Mouse (Mus musculus) CH12.LX (cell line): ENCODE data around the gene Gpr146. TPM values are rescaled to one million over a fixed set of nuclear protein-coding genes. Genes with fewer than 3 reads are reported as not detected.

ENCODE experiments used
- DNase-seq: peaks from one replicate; pipeline ENCODE4 v3.0.0-alpha.2; 2013; ENCODE audit errors: extremely low read depth
- H3K27ac ChIP-seq: 2 replicates; pipeline ENCODE4 v1.5.1; 2012; ENCODE audit warnings: low read depth, mild to moderate bottlenecking, control low read depth, moderate library complexity; ENCODE audit not compliant: insufficient read depth
- H3K27me3 ChIP-seq: replicated peaks from 2 replicates; pipeline ENCODE3; 2012; ENCODE audit warnings: inconsistent platforms
- H3K36me3 ChIP-seq, 2 experiments: replicated peaks in 1 of 2; 2 replicates each; pipeline versions ENCODE3 to v1.6.1; 2012; ENCODE audit warnings: inconsistent platforms in 1 of 2, low read length in 1 of 2, mild to moderate bottlenecking in 1 of 2, mixed read lengths in 1 of 2, moderate library complexity in 1 of 2; ENCODE audit not compliant: control insufficient read depth in 1 of 2, insufficient read depth in 1 of 2
- H3K4me1 ChIP-seq, 2 experiments: 2 replicates each; pipeline ENCODE4 v1.6.1; 2012; ENCODE audit warnings: inconsistent platforms in 1 of 2, moderate library complexity in 1 of 2; ENCODE audit not compliant: insufficient read depth in 2 of 2, control insufficient read depth in 1 of 2
- H3K4me2 ChIP-seq: 2 replicates; pipeline ENCODE4 v1.6.1; 2012; ENCODE audit warnings: low read depth, mild to moderate bottlenecking, control low read depth; ENCODE audit not compliant: poor library complexity, insufficient read depth, severe bottlenecking
- H3K4me3 ChIP-seq, 3 experiments: fragments of 150-350 bp in 1 of 3; sonication (generic) in 1 of 3; replicated peaks in 1 of 3; 2 replicates each; pipeline versions ENCODE3 to v1.5.1; 2011 to 2012; ENCODE audit warnings: low read depth in 2 of 3, low read length in 2 of 3, mild to moderate bottlenecking in 2 of 3, moderate library complexity in 2 of 3, control low read depth in 1 of 3, improper control_type of control experiment in 1 of 3, inconsistent platforms in 1 of 3, mixed read lengths in 1 of 3; ENCODE audit not compliant: poor library complexity in 1 of 3
- H3K79me2 ChIP-seq: replicated peaks from 2 replicates; pipeline ENCODE4 v1.6.1; 2012; ENCODE audit warnings: mild to moderate bottlenecking, moderate library complexity; ENCODE audit not compliant: control insufficient read depth, poor library complexity, insufficient read depth, severe bottlenecking; ENCODE audit errors: extremely low read depth
- H3K9ac ChIP-seq: 2 replicates; pipeline ENCODE4 v1.6.1; 2012; ENCODE audit warnings: low read depth, mild to moderate bottlenecking, control low read depth, moderate library complexity; ENCODE audit not compliant: insufficient read depth
- H3K9me3 ChIP-seq: replicated peaks from 2 replicates; pipeline ENCODE3; 2012; ENCODE audit warnings: low read length, inconsistent platforms, mixed read lengths
- BHLHE40 ChIP-seq: IDR thresholded peaks from 2 replicates; pipeline ENCODE4 v1.6.1; 2011; ENCODE audit warnings: mild to moderate bottlenecking, low read depth, low read length, improper control_type of control experiment
- CHD1 ChIP-seq: IDR thresholded peaks from 2 replicates; pipeline ENCODE4 v1.6.1; 2012; ENCODE audit warnings: low read depth, low read length, improper control_type of control experiment, inconsistent platforms
- CHD2 ChIP-seq: IDR thresholded peaks from 2 replicates; pipeline ENCODE4 v1.6.1; 2011; ENCODE audit warnings: low read length, improper control_type of control experiment
- CTCF ChIP-seq, 2 experiments: IDR thresholded peaks in 1 of 2; conservative IDR thresholded peaks in 1 of 2; 2 replicates each; pipeline ENCODE4 v1.5.1; 2011 to 2012; ENCODE audit warnings: low read depth in 2 of 2, low read length in 2 of 2, improper control_type of control experiment in 1 of 2, inconsistent platforms in 1 of 2, mild to moderate bottlenecking in 1 of 2, moderate library complexity in 1 of 2
- E2F4 ChIP-seq: IDR thresholded peaks from 2 replicates; pipeline ENCODE4 v1.6.1; 2011; ENCODE audit warnings: low read depth, low read length, improper control_type of control experiment; ENCODE audit not compliant: insufficient replicate concordance
- ELF1 ChIP-seq: IDR thresholded peaks from 2 replicates; pipeline ENCODE4 v1.6.1; 2014; ENCODE audit warnings: low read depth, mild to moderate bottlenecking, inconsistent platforms, low read length, improper control_type of control experiment
- EP300 ChIP-seq: IDR thresholded peaks from 2 replicates; pipeline ENCODE4 v1.6.1; 2011; ENCODE audit warnings: low read length, improper control_type of control experiment
- ETS1 ChIP-seq: conservative IDR thresholded peaks from 2 replicates; pipeline ENCODE4 v1.6.1; 2012; ENCODE audit warnings: low read depth, mild to moderate bottlenecking, inconsistent platforms, low read length, improper control_type of control experiment, moderate library complexity
- GABPA ChIP-seq: IDR thresholded peaks from 2 replicates; pipeline ENCODE4 v1.6.1; 2012; ENCODE audit warnings: low read depth, low read length, improper control_type of control experiment, inconsistent platforms; ENCODE audit not compliant: insufficient replicate concordance
- HCFC1 ChIP-seq: IDR thresholded peaks from 2 replicates; pipeline ENCODE4 v1.6.1; 2012; ENCODE audit warnings: low read depth, mild to moderate bottlenecking, inconsistent platforms, low read length, improper control_type of control experiment
- IRF4 ChIP-seq: IDR thresholded peaks from 2 replicates; pipeline ENCODE4 v1.6.1; 2014; ENCODE audit warnings: low read depth, mild to moderate bottlenecking, inconsistent platforms, low read length, improper control_type of control experiment
- JUN ChIP-seq: IDR thresholded peaks from 2 replicates; pipeline ENCODE4 v1.6.1; 2011; ENCODE audit warnings: low read depth, mild to moderate bottlenecking, low read length, improper control_type of control experiment, moderate library complexity; ENCODE audit not compliant: insufficient read depth
- JUND ChIP-seq: conservative IDR thresholded peaks from 2 replicates; pipeline ENCODE4 v1.6.1; 2011; ENCODE audit warnings: low read depth, low read length, improper control_type of control experiment
- KAT2A ChIP-seq: IDR thresholded peaks from 2 replicates; pipeline ENCODE4 v1.6.1; 2012; ENCODE audit warnings: low read length, improper control_type of control experiment, inconsistent platforms; ENCODE audit not compliant: insufficient replicate concordance
- MAFK ChIP-seq: IDR thresholded peaks from 2 replicates; pipeline ENCODE4 v1.6.1; 2011; ENCODE audit warnings: low read length, improper control_type of control experiment; ENCODE audit not compliant: insufficient replicate concordance
- MAX ChIP-seq: IDR thresholded peaks from 2 replicates; pipeline ENCODE4 v1.6.1; 2011; ENCODE audit warnings: low read length, improper control_type of control experiment
- MAZ ChIP-seq: IDR thresholded peaks from 2 replicates; pipeline ENCODE4 v1.6.1; 2012; ENCODE audit warnings: low read depth, mild to moderate bottlenecking, inconsistent platforms, low read length, improper control_type of control experiment, moderate library complexity
- MEF2A ChIP-seq: IDR thresholded peaks from 2 replicates; pipeline ENCODE4 v1.6.1; 2014; ENCODE audit warnings: low read depth, mild to moderate bottlenecking, inconsistent platforms, low read length, improper control_type of control experiment, borderline replicate concordance
- MXI1 ChIP-seq: IDR thresholded peaks from 2 replicates; pipeline ENCODE4 v1.6.1; 2011; ENCODE audit warnings: mild to moderate bottlenecking, low read depth, low read length, improper control_type of control experiment
- MYC ChIP-seq: IDR thresholded peaks from 2 replicates; pipeline ENCODE4 v1.6.1; 2011; ENCODE audit warnings: low read depth, mild to moderate bottlenecking, improper control_type of control experiment, low read length
- NELFE ChIP-seq: IDR thresholded peaks from 2 replicates; pipeline ENCODE4 v1.6.1; 2011; ENCODE audit warnings: low read depth, low read length, improper control_type of control experiment
- NRF1 ChIP-seq: IDR thresholded peaks from 2 replicates; pipeline ENCODE4 v1.6.1; 2014; ENCODE audit warnings: low read depth, mild to moderate bottlenecking, inconsistent platforms, low read length, improper control_type of control experiment, moderate library complexity
- PAX5 ChIP-seq: IDR thresholded peaks from 2 replicates; pipeline ENCODE4 v1.6.1; 2012; ENCODE audit warnings: low read length, inconsistent platforms, mixed read lengths
- POLR2A ChIP-seq: IDR thresholded peaks from 2 replicates; pipeline ENCODE4 v1.6.1; 2011; ENCODE audit warnings: low read depth, mild to moderate bottlenecking, improper control_type of control experiment, low read length
- POLR2AphosphoS2 ChIP-seq: IDR thresholded peaks from 2 replicates; pipeline ENCODE4 v1.6.1; 2011; ENCODE audit warnings: low read depth, low read length, improper control_type of control experiment
- RAD21 ChIP-seq: IDR thresholded peaks from 2 replicates; pipeline ENCODE4 v1.6.1; 2011; ENCODE audit warnings: low read depth, mild to moderate bottlenecking, low read length, improper control_type of control experiment, moderate library complexity
- RCOR1 ChIP-seq: conservative IDR thresholded peaks from 2 replicates; pipeline ENCODE4 v1.6.1; 2012; ENCODE audit warnings: low read depth, mild to moderate bottlenecking, inconsistent platforms, low read length, improper control_type of control experiment
- SIN3A ChIP-seq: IDR thresholded peaks from 2 replicates; pipeline ENCODE4 v1.6.1; 2012; ENCODE audit warnings: low read length, improper control_type of control experiment, inconsistent platforms
- SMC3 ChIP-seq: IDR thresholded peaks from 2 replicates; pipeline ENCODE4 v1.6.1; 2011; ENCODE audit warnings: low read depth, low read length, improper control_type of control experiment
- TBP ChIP-seq: conservative IDR thresholded peaks from 2 replicates; pipeline ENCODE4 v1.6.1; 2011; ENCODE audit warnings: low read depth, low read length, improper control_type of control experiment
- TCF12 ChIP-seq: IDR thresholded peaks from 2 replicates; pipeline ENCODE4 v1.6.1; 2014; ENCODE audit warnings: low read depth, mild to moderate bottlenecking, inconsistent platforms, low read length, improper control_type of control experiment
- UBTF ChIP-seq: IDR thresholded peaks from 2 replicates; pipeline ENCODE4 v1.6.1; 2012; ENCODE audit warnings: low read depth, mild to moderate bottlenecking, inconsistent platforms, low read length, improper control_type of control experiment, moderate library complexity
- USF1 ChIP-seq: IDR thresholded peaks from 2 replicates; pipeline ENCODE4 v1.6.1; 2014; ENCODE audit warnings: low read depth, mild to moderate bottlenecking, inconsistent platforms, low read length, improper control_type of control experiment
- USF2 ChIP-seq: conservative IDR thresholded peaks from 2 replicates; pipeline ENCODE4 v1.6.1; 2011; ENCODE audit warnings: low read depth, low read length, improper control_type of control experiment
- ZC3H11A ChIP-seq: IDR thresholded peaks from 2 replicates; pipeline ENCODE4 v1.6.1; 2012; ENCODE audit warnings: low read depth, mild to moderate bottlenecking, inconsistent platforms, low read length, improper control_type of control experiment
- ZKSCAN1 ChIP-seq: IDR thresholded peaks from 2 replicates; pipeline ENCODE4 v1.6.1; 2012; ENCODE audit warnings: low read depth, inconsistent platforms, low read length, improper control_type of control experiment, borderline replicate concordance
- ZMIZ1 ChIP-seq: IDR thresholded peaks from 2 replicates; pipeline ENCODE4 v1.6.1; 2012; ENCODE audit warnings: low read depth, mild to moderate bottlenecking, inconsistent platforms, low read length, improper control_type of control experiment
- ZNF384 ChIP-seq: IDR thresholded peaks from 2 replicates; pipeline ENCODE4 v1.6.1; 2012; ENCODE audit warnings: low read depth, low read length, improper control_type of control experiment, inconsistent platforms
- dilution Hi-C: fragments of 300-500 bp; cut with MboI; formaldehyde crosslinking; loops from 2 replicates; pipeline ENCODE4 v1.14.3; 2020; ENCODE audit warnings: low sequenced_read_pairs; ENCODE audit not compliant: extremely low pct_unique_long_range_greater_than_20kb, extremely low pct_ligation_motif_present
- in situ Hi-C: fragments of 300-500 bp; cut with MboI; formaldehyde crosslinking; loops from 3 replicates; pipeline ENCODE4 v1.14.3; 2019; ENCODE audit warnings: low sequenced_read_pairs, low pct_ligation_motif_present, low pct_unique_long_range_greater_than_20kb, mixed read lengths
- polyA plus RNA-seq: library from polyadenylated mRNA; unstranded; fragments of >175 nt; gene quantifications from 2 replicates; pipeline ENCODE4 v1.2.1, GENCODE M21; 2012; ENCODE audit warnings: low read depth; ENCODE audit not compliant: insufficient read length
- total RNA-seq, 2 experiments: library from RNA; depleted of rRNA; stranded (reverse); fragments of 300-350 nt in 1 of 2; fragments of >200 nt in 1 of 2; gene quantifications; 2 replicates each; pipeline ENCODE4 v1.2.3; 2012 to 2014

The Gpr146 gene
- total and polyA plus RNA-seq, 3 experiments, result 0.13 TPM; not detected in 2

DNA sequence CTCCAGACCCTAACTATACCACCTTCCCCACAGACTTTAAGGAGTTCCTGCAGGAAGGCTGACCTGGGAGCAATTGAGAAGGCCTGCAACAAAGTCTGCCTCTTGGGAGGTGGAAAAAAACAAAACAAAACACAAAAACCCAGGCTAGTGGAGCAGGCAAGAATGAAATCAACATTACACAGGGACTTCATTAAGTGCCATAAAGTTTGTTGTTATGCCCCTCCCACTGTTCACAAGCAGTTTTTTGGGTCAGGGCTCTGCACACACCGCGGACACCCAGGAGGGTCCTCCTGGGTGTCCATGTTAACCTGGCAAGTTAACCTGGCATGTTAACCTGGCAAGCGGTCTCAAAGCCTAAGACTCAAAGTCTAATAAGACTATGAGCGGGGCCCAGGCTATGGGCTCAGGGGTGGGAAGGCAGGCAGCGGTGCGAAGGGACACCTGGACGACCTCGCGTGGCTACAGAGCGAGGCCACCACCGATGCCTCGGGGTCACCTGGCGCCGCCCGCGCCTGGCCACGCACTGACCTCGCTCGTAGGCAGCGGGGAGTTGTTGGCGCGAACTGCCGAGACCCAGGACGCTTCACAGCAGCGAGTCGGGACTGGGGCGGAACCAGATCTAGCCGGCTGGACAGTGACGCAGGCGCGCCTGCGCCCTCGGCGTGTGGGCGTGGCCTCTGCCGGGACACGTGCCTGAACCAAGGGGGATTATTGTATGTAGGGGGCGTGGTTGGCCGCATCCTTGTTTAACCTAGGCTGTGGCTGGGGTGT lies 5.7 kb upstream of the Gpr146 start:
- in situ Hi-C loops, result loop anchor here (25.0 kb wide), 1 partner anchor 90 kb away; the partner anchor contains the start of gene 3110082I17Rik
- dilution Hi-C loops, result no loop called here
- H3K9ac ChIP-seq, result peak overlapping the region; percentile 51
- TF ChIP-seq KAT2A, result no peak
- no peak for TF ChIP-seq CHD1
- no peak for TF ChIP-seq ZKSCAN1
- no peak for TF ChIP-seq TBP
- TF ChIP-seq BHLHE40, result peak; percentile 92
- no peak for TF ChIP-seq PAX5
- TF ChIP-seq USF2, result peak; percentile 35; the same call in 1 of the 2 replicates
- TF ChIP-seq SMC3, result no peak
- no peak for TF ChIP-seq ZNF384
- peak; percentile 34; the same call in 1 of the 2 replicates for TF ChIP-seq SIN3A
- peak; percentile 78 for TF ChIP-seq USF1
- no peak for TF ChIP-seq JUND
- TF ChIP-seq MAZ, result no peak
- TF ChIP-seq MAFK, result no peak
- no peak for TF ChIP-seq ZC3H11A
- peak; percentile 46; the same call in 1 of the 2 replicates for TF ChIP-seq TCF12
- no peak for TF ChIP-seq IRF4
- no peak for TF ChIP-seq E2F4
- TF ChIP-seq NELFE, result peak; percentile 53
- peak; percentile 85 for TF ChIP-seq NRF1
- TF ChIP-seq CHD2, result no peak
- TF ChIP-seq HCFC1, result no peak
- TF ChIP-seq UBTF, result no peak
- TF ChIP-seq MAX, result peak; percentile 75; the same call in 1 of the 2 replicates
- no peak for TF ChIP-seq ETS1
- TF ChIP-seq MYC, result peak; percentile 60; the same call in 1 of the 2 replicates
- no peak for TF ChIP-seq POLR2AphosphoS2
- 0 out of 2 replicates have a peak, but pooled peaks have one; percentile 35 for TF ChIP-seq ELF1
- TF ChIP-seq MEF2A, result no peak
- TF ChIP-seq RAD21, result no peak
- TF ChIP-seq JUN, result no peak
- TF ChIP-seq CTCF (conservative IDR thresholded peaks at IDR 0.05 in 1 of 2, IDR thresholded peaks at IDR 0.05 in 1 of 2; ENCODE audit: low read depth in 2 of 2, low read length in 2 of 2), result no peak
- TF ChIP-seq MXI1, result peak; percentile 95
- TF ChIP-seq RCOR1, result no peak
- no peak for TF ChIP-seq GABPA
- TF ChIP-seq ZMIZ1, result no peak
- peak; percentile 49 for TF ChIP-seq POLR2A
- TF ChIP-seq EP300, result no peak
- no peak overlapping the region for H3K27ac ChIP-seq
- H3K4me3 ChIP-seq, result peak overlapping the region; percentile 31 to 83 (median 41)
- H3K4me2 ChIP-seq, result peak overlapping the region; percentile 57
- H3K4me1 ChIP-seq, result peaks cover 7 to 20% of the 10 kb centered on the region in 2 experiments
- H3K9me3 ChIP-seq, result no peaks in the 10 kb centered on the region
- H3K79me2 ChIP-seq, result no peaks in the 10 kb centered on the region
- peaks cover 0 to 35% of the 10 kb centered on the region in 2 experiments for H3K36me3 ChIP-seq
- no peaks in the 10 kb centered on the region for H3K27me3 ChIP-seq
- DNase-seq, result peak; percentile 45
